Mouse (Mus musculus): ENCODE results near the gene Gprasp2. TPM values are rescaled to one million over a fixed set of nuclear protein-coding genes. Genes with fewer than 3 reads are reported as not detected.
"Not testable (repeated sequence)": the region's sequence is repeated elsewhere in the genome, so short reads cannot be mapped to it uniquely, and the experiment has no call there.

Gene Gprasp2
- polyA plus RNA-seq (2016; fragmentation: Nextera tagmentation; extraction: Ambion mirVana): 25.8 and 42.4 TPM in 2 replicates

DNA sequence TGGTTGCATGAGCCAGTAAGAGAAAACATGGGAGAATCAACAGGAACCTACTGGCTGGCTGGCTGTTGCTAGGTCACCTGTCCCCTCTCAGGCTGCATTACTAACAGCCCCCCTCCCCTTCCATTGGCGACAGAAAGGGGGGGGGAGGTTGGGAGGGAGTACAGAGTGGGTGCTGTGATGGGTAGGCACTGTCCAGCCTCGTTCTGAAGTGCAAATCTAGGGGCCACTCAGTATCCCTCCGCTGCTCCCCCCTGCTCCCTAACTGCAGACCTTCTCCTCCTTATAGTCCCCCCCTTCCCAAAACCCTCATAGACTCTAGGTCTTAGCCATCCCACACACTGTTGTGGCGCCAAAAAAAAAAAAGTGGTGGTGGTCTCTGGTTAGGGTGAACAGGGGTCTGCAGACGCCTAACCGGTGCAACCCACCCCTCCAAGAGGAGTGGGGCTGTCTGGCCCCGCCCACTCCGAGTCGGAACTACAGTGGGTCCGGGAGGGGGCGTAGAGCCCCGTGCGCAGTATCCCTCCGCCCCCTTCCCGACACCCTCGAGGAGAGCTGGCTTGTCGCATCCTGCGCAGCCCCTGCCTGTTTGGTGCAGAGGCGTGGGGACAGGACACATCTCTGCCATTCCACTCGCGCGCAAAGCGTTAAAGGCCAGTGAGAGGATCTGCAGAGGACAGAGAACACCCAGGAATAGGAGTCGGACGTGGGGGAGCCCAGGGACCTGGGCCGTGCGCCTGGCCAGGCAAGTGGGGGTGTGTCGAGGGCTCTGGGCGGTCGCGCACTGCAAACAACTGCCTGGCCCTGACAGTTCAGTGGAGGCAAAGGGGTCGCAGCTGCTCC, at the start of gene Gprasp2:
TSS of gene Gprasp2 (plus strand) at position 514 of the 840 bp plus-strand sequence.
- H3K4me3 ChIP-seq: peak within 1 kb of the TSS; percentile 59
- peak; percentile 47 for DNase-seq (ENCODE audit: low spot score)
- not testable (repeated sequence) for H3K36me3 ChIP-seq; H3K4me1 ChIP-seq; H3K9me3 ChIP-seq (replicated peaks)
- H3K27me3 ChIP-seq (ENCODE audit: low read depth, poor library complexity, severe bottlenecking): peaks cover 16% of the 10 kb centered on the region
- peak within 1 kb of the TSS; percentile 49; the same call in 1 of the 2 replicates for H3K27ac ChIP-seq (replicated peaks)
- WGBS: 21% methylated on average over 31 of the region's 32 CpGs

DNA sequence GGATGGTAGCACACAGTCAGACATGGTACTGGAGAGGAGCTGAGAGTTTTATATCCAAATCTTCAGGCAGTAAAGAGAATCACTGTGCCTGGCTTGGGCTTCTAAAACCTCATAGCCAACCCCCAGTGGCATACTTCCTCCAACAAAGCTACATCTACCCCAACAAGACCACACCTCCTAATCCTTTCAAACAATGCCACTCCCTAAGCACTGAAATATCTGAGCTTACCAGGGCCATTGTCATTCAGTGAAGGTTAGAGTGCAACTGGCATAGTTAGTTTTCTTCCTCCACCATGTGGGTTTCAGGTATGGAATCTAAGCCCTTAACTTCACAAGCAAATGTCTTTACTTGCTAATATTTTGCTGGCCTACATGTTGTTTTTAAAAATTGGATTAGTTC, 47.3 kb upstream of the Gprasp2 start:
- DNase-seq (ENCODE audit: low spot score): no peak
- Histone ChIP-seq H3K27ac (replicated peaks) (no peak overlapping the region), H3K27me3 (ENCODE audit: low read depth, poor library complexity, severe bottlenecking) (peaks cover 23% of the 10 kb centered on the region), H3K9me3 (replicated peaks) (no peaks in the 10 kb centered on the region), H3K4me3 (no peak overlapping the region), H3K4me1 (0 out of 2 replicates have a peak, but pooled peaks cover under 1% of the 10 kb centered on the region), H3K36me3 (no peaks in the 10 kb centered on the region)

DNA sequence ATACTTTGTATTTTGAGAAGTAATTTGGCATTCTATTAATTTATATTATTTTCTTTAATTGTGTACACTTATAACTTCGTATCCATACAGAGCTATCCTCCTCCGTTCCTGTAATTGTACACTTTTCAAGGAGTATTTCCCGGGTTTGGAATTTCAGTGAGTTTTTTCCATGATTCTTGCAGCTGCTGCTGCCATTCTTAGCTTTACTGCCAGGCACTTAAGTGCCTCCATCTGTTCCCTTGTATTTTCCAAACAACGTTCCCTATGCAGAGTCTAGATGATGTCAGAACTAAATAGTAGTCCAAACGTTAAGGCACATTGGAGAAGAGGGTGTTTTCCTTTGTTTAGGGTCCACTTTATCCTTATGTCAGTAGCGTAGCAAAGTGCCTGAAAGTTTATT, 46.5 kb upstream of the Gprasp2 start:
- H3K9me3 ChIP-seq (replicated peaks): no peaks in the 10 kb centered on the region
- H3K27ac ChIP-seq (replicated peaks): no peak overlapping the region
- H3K36me3 ChIP-seq: no peaks in the 10 kb centered on the region
- 0 out of 2 replicates have a peak, but pooled peaks cover 2% of the 10 kb centered on the region for H3K4me1 ChIP-seq
- 79% methylated on average over 6 of the region's 6 CpGs for WGBS
- H3K4me3 ChIP-seq: no peak overlapping the region
- no peak for DNase-seq (ENCODE audit: low spot score)
- peaks cover 19% of the 10 kb centered on the region; the same call in 1 of the 2 replicates for H3K27me3 ChIP-seq (ENCODE audit: low read depth, poor library complexity, severe bottlenecking)

DNA sequence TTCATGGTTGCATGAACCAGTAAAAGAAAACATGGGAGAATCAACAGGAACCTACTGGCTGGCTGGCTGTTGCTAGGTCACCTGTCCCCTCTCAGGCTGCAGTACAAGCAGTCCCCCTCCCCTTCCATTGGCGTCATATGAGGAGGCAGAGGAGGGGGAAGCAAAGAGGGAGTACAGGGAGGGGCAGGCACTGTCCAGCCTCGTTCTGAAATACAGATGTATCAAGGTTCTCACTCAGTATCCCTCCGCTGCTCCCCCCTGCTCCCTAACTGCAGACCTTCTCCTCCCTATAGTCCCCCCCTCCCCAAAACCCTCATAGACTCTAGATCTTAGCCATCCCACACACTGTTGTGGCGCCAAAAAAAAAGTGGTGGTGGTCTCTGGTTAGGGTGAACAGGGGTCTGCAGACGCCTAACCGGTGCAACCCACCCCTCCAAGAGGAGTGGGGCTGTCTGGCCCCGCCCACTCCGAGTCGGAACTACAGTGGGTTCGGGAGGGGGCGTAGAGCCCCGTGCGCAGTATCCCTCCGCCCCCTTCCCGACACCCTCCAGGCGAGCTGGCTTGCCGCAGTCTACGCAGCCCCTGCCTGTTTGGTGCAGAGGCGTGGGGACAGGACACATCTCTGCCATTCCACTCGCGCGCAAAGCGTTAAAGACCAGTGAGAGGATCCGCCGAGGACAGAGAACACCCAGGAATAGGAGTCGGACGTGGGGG, 43.1 kb upstream of the Gprasp2 start:
- H3K27ac ChIP-seq (replicated peaks): peak overlapping the region; percentile 81
- DNase-seq (ENCODE audit: low spot score): peak; percentile 61
- not testable (repeated sequence) for H3K9me3 ChIP-seq (replicated peaks); H3K27me3 ChIP-seq (ENCODE audit: low read depth, poor library complexity, severe bottlenecking); H3K4me1 ChIP-seq
- peaks cover 21% of the 10 kb centered on the region for H3K36me3 ChIP-seq
- peak overlapping the region; percentile 65 for H3K4me3 ChIP-seq
- 14% methylated on average over 23 of the region's 27 CpGs for WGBS

DNA sequence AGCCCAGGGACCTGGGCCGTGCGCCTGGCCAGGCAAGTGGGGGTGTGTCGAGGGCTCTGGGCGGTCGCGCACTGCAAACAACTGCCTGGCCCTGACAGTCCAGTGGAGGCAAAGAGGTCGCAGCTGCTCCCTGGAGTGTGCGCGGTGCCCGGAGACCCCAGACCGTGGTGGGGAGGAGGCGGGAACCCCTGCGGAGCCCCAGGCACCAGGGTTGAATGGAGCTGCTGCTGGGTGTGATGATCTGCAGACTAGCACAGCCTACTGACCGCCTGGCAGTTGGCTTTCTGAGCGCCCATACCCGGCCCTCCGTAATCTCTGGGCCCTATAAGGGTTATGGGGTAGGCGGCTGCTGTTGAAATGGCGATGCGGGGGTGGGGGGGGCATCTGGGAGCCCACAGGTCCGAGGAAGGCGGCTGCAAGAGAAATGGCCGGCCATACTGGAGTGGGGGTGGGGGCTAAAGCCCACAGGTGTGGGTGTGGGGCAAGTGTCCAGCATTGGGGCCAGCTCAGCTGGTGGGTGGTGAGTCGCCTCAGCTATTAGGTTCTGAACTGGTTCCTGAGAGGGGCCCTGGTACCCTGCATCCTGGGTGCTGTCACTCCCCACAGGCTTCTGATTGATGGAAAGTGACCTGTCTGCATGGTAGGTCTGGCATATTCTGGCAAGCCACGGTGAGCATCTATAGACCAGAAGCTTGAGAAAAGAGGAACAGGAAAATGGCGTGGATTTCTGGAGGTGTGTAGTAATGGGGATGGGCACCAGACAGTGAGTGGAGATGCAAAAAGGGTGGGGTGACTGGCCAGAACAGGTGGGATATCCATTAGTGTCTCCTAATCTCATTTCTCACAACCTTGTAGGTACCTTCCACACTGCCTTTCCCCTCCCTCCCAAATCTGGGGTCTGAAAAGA, 42.3 kb upstream of the Gprasp2 start:
- Histone ChIP-seq H3K27ac (replicated peaks) (peak overlapping the region; percentile 81), H3K36me3 (peaks cover 29% of the 10 kb centered on the region), H3K4me3 (peak overlapping the region; percentile 65)
- DNase-seq (ENCODE audit: low spot score): peak; percentile 29
- not testable (repeated sequence) for H3K4me1 ChIP-seq; H3K27me3 ChIP-seq (ENCODE audit: low read depth, poor library complexity, severe bottlenecking); H3K9me3 ChIP-seq (replicated peaks)
- WGBS: 23% methylated on average over 25 of the region's 26 CpGs

DNA sequence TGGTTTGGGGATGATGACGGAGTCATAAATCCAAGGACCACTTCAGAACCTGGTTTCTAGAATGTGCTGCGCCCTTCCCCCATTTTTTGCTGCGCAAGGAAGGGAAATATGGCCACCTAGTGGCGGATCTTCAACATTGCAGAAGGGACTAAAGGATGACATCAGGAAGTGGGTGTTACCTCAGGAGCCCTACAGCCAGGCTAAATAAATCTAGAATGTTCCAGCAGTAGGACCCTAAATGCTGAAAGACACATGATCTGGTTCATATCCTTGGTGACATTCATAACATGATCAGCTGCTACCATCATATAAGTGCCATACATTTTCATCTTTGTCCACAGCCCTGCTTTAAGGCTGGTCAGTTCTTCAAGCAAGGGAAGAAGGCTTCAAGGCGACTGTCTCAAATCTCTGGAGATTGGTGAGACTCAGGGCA, 41.6 kb upstream of the Gprasp2 start, which contains the start of gene Bhlhb9:
TSS of gene Bhlhb9 (plus strand) at position 383 of the 433 bp plus-strand sequence.
- not testable (repeated sequence) for H3K4me1 ChIP-seq; H3K9me3 ChIP-seq (replicated peaks)
- H3K4me3 ChIP-seq: peak within 1 kb of the TSS; percentile 65
- H3K36me3 ChIP-seq: peaks cover 34% of the 10 kb centered on the region
- WGBS: 34% methylated on average over 4 of the region's 5 CpGs
- H3K27me3 ChIP-seq (ENCODE audit: low read depth, poor library complexity, severe bottlenecking): peaks cover 15% of the 10 kb centered on the region
- peak; percentile 35 for DNase-seq (ENCODE audit: low spot score)
- H3K27ac ChIP-seq (replicated peaks): peak within 1 kb of the TSS; percentile 81

DNA sequence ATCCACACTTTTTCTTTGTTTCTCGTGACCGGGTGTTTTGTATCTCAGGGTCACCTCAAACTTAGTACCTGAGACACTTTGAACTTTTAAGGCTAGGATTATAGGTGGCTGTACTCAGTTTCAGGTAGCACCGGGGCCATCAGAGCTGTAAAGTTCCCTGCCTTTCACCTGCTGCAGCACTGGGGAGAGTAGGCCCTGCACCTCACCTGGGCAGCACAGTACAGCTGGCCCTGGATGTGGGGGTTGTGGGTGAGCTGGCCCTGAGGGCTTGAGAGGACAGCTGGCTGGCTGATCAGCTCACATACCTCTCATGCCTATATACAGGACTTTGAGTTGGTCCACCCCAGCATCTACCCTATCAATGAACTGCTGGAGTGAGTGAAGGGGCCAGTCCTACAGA, 34.7 kb upstream of the Gprasp2 start:
- no peak overlapping the region for H3K4me3 ChIP-seq
- no peak overlapping the region for H3K27ac ChIP-seq (replicated peaks)
- peaks cover 29% of the 10 kb centered on the region for H3K36me3 ChIP-seq
- 82% methylated on average over 3 of the region's 3 CpGs for whole genome bisulfite sequencing
- H3K4me1 ChIP-seq: no peaks in the 10 kb centered on the region
- no peaks in the 10 kb centered on the region for H3K9me3 ChIP-seq (replicated peaks)
- peaks cover 12% of the 10 kb centered on the region; the same call in 1 of the 2 replicates for H3K27me3 ChIP-seq (ENCODE audit: low read depth, poor library complexity, severe bottlenecking)
- no peak for DNase-seq (ENCODE audit: low spot score)

DNA sequence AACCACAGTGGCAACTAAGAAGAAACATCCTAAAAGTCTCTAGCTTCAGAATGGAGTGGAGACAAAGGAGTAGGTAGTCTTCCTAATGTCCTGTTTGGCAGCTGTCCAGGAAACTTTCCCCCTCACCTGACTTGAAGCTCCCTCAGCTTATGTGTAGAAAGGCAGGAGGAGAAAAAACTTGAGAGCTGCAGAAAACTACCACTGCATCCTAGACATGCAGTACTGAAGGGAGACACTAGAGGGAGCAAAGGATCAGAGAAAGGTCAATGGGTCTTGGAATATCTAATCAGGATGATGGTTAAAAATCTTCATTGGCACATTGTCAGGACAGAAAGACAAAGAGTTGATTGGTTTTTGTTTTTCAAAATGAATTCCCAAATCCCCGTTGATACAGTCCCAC, 33.1 kb upstream of the Gprasp2 start:
- Histone ChIP-seq H3K4me3 (no peak overlapping the region), H3K27ac (replicated peaks) (no peak overlapping the region), H3K4me1 (no peaks in the 10 kb centered on the region), H3K9me3 (replicated peaks) (no peaks in the 10 kb centered on the region), H3K27me3 (ENCODE audit: low read depth, poor library complexity, severe bottlenecking) (peaks cover 12% of the 10 kb centered on the region; the same call in 1 of the 2 replicates), H3K36me3 (peaks cover 13% of the 10 kb centered on the region)
- WGBS: 10% methylated on average over 1 of the region's 1 CpGs
- no peak for DNase-seq (ENCODE audit: low spot score)

DNA sequence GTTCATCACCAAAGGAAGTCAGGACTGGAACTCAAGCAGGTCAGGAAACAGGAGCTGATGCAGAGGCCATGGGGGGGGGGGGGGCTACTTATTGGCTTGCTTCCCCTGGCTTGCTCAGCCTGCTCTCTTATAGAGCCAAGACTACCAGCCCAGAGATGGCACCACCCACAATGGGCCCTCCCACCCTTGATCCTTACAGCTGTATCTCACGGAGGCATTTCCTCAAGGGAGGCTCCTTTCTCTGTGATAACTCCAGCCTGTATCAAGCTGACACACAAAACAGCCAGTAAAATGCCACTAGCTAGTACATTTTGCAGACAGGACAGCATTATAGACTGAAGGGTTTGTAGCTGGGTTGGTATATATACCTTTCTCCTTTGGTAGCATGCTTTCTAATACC, 2.9 kb upstream of the Gprasp2 start:
- H3K36me3 ChIP-seq; H3K4me3 ChIP-seq; H3K9me3 ChIP-seq (replicated peaks); H3K4me1 ChIP-seq; H3K27ac ChIP-seq (replicated peaks); DNase-seq (ENCODE audit: low spot score): not testable (repeated sequence)
- peaks cover 13% of the 10 kb centered on the region; the same call in 1 of the 2 replicates for H3K27me3 ChIP-seq (ENCODE audit: low read depth, poor library complexity, severe bottlenecking)
- WGBS: 55% methylated on average over 1 of the region's 1 CpGs

DNA sequence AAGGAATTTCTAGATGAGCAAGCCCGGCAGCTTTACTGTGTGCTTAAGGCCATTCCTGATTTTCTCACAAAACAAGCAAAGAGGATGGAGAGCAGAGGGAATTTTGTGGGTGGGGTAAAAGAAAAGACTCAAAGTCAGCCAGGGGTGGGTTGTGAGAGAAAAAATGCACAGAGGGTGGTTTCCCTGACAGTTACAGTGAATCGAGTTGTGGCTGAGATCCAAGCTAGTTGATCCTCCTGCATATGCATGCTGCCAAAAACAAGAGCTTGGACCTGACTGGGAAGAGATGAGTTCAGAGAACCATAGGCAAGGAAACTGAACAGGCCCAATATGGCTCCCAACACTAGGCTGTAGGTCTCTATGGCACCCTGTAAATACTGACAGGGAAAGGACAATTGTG, 938 bp upstream of the Gprasp2 start:
- no peak overlapping the region for H3K27ac ChIP-seq (replicated peaks)
- H3K4me1 ChIP-seq: 0 out of 2 replicates have a peak, but pooled peaks cover 6% of the 10 kb centered on the region
- H3K36me3 ChIP-seq: peaks cover 5% of the 10 kb centered on the region; the same call in 1 of the 2 replicates
- peaks cover 8% of the 10 kb centered on the region; the same call in 1 of the 2 replicates for H3K27me3 ChIP-seq (ENCODE audit: low read depth, poor library complexity, severe bottlenecking)
- H3K4me3 ChIP-seq: no peak overlapping the region
- 85% methylated on average over 2 of the region's 2 CpGs for WGBS
- DNase-seq (ENCODE audit: low spot score): no peak
- no peaks in the 10 kb centered on the region for H3K9me3 ChIP-seq (replicated peaks)

DNA sequence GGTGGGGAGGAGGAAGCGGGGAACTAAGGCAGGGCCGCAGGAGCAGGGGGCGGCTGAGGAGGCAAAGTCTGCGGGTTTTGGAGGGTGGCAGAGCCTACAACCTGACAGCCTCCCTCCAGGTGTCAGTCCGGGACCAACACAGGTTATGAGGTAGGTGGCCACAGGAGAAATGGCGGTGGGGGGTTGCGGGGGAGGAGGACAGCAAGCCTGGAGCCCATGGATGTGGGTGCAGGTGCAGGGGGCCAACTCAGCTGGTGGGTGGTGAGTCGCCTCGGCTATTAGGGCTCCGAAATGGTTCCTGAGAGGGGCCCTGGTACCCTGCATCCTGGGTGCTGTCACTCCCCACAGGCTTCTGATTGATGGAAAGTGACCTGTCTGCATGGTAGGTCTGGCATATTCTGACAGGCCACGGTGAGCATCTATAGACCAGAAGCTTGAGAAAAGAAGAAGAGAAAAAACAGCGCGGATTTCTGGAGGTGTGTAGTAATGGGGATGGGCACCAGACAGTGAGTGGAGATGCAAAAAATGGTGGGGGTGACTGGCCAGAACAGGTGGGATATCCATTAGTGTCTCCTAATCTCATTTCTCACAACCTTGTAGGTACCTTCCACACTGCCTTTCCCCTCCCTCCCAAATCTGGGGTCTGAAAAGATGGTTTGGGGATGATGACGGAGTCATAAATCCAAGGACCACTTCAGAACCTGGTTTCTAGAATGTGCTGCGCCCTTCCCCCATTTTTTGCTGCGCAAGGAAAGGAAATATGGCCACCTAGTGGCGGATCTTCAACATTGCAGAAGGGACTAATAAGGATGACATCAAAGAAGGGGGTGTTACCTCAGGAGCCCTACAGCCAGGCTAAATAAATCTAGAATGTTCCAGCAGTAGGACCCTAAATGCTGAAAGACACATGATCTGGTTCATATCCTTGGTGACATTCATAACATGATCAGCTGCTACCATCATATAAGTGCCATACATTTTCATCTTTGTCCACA, 860 bp downstream of the Gprasp2 start:
- not testable (repeated sequence) for H3K36me3 ChIP-seq; H3K4me1 ChIP-seq; H3K9me3 ChIP-seq (replicated peaks)
- peak overlapping the region; percentile 59 for H3K4me3 ChIP-seq
- H3K27ac ChIP-seq (replicated peaks): peak overlapping the region; percentile 49; the same call in 1 of the 2 replicates
- H3K27me3 ChIP-seq (ENCODE audit: low read depth, poor library complexity, severe bottlenecking): peaks cover 21% of the 10 kb centered on the region
- DNase-seq (ENCODE audit: low spot score): peak; percentile 14
- WGBS: 18% methylated on average over 17 of the region's 17 CpGs
